Mouse (Mus musculus) gastrocnemius, postnatal 25 days (tissue): ENCODE results near the gene Gak. TPM values are rescaled to one million over a fixed set of nuclear protein-coding genes. Genes with fewer than 3 reads are reported as not detected.

Experiments
- DNase-seq: peaks from one replicate; pipeline ENCODE4 v3.0.0; 2022
- total RNA-seq, 2 experiments: library from RNA; stranded (reverse); gene quantifications; 1 replicate in 1 of 2; 2 replicates in 1 of 2; pipeline ENCODE4 v1.2.3; 2021

The Gak gene
- total RNA-seq, 2 experiments from 2014 or later = 9.2 to 11.8 TPM

GRCm38 (mm10) chr5:108599923-108600322, 29.6 kb downstream of the Gak start:
- no peak for DNase-seq

GRCm38 (mm10) chr5:108581361-108581891, 48.1 kb downstream of the Gak start:
- DNase-seq = no peak

DNA sequence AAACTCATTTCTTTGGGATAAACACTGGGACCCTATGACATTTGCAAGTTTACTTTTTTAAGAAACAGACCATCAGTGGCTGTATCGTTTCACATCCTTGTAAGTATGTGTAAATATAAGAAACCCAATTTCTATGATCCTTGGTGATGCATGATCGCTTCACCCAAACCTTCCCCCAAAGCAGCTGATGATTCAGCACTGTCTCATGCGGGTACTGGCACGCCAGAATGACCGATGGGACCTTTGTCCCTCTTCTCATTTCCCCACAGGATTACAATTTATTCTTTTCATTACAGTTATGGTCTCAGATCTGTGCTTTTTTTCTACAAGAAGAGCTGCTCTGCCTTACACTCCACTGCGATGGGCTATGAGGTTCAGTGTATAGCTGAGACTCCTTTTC, 56.5 kb downstream of the Gak start:
- no peak for DNase-seq

- DNase-seq = no peak
These were observed 58.6 kb downstream of the Gak start for GRCm38 (mm10) chr5:108570991-108571390.

GRCm38 (mm10) chr5:108567104-108567503, 62.5 kb downstream of the Gak start:
- no peak for DNase-seq

GRCm38 (mm10) chr5:108566523-108566922, 63.0 kb downstream of the Gak start:
- no peak for DNase-seq

GRCm38 (mm10) chr5:108565381-108565780, 64.2 kb downstream of the Gak start:
- DNase-seq = no peak

DNA sequence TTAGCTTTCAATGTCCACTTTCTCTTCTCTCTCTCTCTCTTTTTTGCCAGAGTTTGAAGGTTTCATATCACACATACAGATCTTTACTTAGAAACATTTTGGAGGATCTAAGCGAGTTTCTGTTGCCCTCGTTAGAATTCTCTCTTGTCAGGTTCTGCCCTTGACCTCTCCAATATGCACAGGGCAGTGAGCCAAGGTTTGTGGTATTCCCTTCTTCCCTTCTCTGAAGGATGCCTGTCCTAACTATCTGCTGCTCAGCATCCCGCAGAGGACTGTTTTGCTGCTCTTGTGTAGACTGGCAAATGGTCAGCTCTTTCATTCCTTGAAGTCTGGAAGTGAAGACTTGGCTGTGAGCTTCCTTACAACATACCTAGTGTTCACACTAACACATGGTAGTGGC, 65.2 kb downstream of the Gak start:
- no peak for DNase-seq

DNA sequence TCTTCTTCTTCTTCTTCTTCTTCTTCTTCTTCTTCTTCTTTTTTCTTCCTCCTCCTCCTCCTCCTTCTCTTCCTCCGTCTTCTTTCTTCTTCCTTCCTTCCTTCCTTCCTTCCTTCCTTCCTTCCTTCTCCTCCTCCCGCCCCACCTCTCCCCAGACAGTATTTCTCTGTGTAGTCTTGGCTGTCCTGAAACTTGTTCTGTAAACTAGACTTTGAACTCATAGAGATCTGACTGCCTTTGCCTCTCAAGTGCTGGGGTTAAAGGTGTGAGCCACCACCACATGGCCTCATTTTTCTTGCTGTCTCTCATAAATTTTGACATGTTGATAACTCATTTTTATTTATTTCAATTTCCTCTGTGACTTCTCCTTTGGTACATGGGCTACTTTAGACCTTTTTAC, 67.1 kb downstream of the Gak start:
- DNase-seq = no peak

GRCm38 (mm10) chr5:108556986-108557385, 72.6 kb downstream of the Gak start:
- no peak for DNase-seq

DNA sequence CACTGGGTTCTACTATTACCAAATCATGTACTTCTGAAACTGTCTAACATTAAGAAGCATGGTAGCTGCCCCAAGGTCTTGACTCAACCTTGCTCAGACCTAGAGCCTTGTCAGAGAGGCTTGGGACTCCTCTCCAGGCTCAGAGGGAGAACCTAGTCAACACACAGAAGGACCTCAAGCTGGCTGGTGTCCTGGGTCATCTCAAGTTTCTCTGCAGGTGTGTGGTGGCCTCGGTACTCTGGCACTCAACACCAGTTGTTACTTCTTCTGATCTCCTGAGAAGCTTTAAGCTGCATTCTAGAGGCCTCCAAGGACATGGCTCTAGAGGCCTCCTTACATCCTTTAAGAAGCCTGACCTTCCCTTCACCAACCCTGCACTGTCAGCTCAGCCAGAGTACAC, 75.5 kb downstream of the Gak start:
- DNase-seq = no peak

DNA sequence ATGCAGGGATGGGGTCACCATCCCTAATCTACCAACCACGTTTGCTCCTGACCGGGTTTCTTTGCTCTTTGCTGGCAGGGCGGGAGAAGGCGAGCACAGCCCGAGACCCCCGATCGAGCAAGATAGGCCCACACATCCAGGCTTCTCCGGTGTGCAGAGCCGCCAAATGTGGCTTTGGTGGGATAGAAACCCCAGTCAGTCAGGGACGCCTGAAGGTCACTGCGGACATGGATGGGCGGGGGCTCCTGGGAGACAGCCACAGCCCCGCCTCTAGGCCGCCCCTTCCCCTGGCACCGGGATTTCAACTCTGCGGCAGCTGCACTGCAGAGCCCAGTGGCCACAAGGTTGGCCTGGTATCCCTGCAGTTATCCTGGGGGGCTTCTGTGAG, 79.4 kb downstream of the Gak start:
- no peak for DNase-seq

DNA sequence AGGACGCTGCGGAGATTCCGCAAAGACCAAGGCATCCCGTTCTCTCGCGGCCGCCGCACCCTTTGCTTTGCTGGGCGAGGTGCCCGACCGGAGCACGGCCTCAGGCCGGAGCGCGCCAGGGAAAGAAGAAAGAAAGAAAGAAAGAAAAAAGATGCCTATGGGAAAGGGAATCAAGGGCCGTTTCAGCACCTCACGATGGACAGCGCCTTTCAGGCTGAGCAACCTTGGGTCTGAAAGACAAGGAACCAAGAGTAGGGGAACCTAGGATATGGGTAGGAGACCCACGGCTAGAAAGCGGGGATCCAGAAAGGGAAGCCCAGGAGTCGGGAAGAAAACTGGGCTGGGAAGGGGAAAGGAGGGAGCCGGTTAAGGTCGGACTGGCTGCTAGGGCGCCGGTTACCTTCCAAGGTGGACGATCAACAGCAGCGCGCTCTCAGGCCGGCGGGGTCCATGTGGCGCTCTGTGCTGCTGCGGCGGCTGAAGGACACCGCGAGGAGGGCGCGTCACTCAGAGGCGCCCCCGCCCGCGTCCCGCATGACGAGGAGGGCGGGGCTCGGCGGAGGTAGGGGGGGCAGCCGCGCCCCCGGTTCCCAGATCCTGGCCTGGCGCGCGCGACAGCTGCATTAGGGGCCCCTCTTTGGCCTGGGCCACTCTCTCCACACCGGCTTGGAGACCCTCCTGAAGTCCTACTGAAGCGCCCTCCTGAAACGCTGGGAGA, 79.9 kb downstream of the Gak start, which contains the start of gene Cplx1:
TSS of gene Cplx1 (minus strand) at position 536 of the 718 bp plus-strand sequence.
- no peak for DNase-seq

GRCm38 (mm10) chr5:108549137-108549488, 80.4 kb downstream of the Gak start:
- no peak for DNase-seq

- no peak for DNase-seq
These were observed 81.9 kb downstream of the Gak start for GRCm38 (mm10) chr5:108547636-108548035.

DNA sequence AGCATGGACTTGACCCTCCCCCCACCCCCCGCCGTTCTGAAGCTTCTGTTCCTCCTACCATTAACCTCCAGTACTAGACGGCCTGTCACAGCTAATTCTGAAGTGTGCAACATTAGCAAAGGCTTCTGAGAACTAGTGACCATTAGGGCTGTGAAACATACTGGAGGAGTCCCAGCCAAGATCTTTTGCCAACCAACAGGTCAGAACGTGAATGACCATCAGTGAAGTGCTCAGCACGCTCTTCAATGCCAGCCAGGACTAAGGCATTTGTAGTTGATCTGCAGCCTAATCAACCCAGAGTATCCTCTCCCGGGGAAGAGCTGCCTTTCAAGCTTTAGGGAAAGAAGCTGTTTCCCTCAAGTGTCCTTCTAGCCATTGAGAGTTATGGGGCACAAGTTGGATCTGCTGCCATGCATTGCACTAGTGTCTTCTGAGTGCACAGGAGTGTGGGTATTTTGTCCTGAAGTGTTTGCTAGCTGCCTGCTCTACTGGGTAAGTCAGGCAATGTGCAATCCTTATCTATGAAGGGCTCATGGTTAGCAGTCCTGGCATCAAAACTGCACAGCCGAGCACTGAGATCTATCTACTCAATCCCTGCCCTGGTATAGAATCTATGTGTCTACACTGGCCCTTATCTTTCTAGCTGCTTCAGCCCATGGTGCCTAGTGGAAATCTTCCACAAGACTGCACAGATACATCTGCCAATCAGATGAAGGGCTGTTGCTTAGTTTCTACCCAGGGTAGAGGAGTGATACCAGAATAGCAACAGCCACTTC, 85.9 kb downstream of the Gak start:
- DNase-seq = no peak

DNA sequence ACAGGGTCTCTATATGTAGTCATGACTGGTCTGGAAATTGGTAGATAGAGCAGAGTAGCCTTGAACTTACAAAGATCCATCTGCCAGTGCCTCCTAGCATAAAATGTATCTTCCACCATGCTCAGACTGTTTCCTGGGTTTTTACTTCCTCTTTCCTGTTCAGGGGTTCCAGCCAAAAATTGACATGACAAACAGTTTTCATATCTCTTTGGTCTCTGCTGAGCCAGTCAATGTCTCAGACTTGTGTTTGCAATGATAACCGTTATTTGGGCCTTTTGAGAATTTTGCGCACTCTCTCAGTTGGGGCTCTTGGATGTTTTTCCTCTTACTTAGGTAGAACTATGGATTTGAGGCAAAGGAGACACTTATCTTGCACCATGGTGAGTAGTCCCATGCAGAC, 95.4 kb downstream of the Gak start:
- DNase-seq = no peak

- DNase-seq = no peak
These were observed 107.0 kb downstream of the Gak start for GRCm38 (mm10) chr5:108522597-108522996.

- no peak for DNase-seq
These were observed 107.7 kb downstream of the Gak start for GRCm38 (mm10) chr5:108521896-108522295.

DNA sequence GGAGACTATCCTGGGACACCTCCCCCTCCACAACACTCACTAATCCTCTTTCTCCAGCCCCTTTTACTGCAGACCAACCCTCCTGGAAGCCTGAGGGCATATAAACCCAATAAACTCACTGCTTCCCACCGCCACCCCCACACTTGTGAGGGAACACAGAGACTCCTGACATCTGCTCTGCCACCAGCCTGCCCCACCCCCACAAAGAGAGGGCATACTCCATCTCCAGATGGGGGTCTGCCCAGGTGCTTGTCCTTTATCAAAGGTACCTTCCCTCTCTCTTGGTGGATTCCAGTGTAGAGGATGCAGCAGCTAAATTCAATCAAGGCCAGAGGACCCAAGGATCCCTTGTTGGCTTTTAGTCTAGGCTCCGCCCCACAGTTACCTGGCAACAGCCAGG, 108.5 kb downstream of the Gak start:
- no peak for DNase-seq

DNA sequence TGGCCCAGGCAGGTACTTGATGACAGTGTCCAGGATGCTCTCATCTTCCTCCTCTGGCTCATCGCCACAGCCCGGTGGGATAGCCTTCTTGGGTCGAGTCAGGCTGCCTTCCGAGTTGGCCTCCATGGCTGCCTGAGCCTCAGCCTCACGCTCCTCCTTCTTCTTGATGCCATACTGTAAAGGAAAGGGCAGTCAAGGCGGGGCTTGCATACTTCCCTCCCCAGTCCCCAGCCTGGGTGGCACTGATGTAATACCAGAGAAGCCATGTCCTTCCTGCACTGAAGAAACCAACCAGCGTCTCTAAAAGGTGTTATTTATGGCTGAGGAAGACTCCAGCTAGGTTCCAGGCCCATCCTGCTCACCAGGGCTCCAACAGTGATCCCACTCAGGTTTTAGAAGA, 109.4 kb downstream of the Gak start:
- no peak for DNase-seq
